In genomic region chr9:116025371-116025770, GRCm38 (mm10) we compare ENCODE assay signal across 29 mouse cellular contexts.
"Had no signal": no experiment of that assay in that cellular context is flagged by ENCODE, and none has a peak within 500 bp of the region (broad histone marks: within the 10 kb centered on the region; RNA-seq: fewer than 3 reads in every experiment).

No protein-coding gene starts in this region.

- H3K4me2 ChIP-seq: heart, embryonic 11.5 days; heart, embryonic 13.5 days; heart, embryonic 15.5 days; hindbrain, embryonic 13.5 days; hindbrain, embryonic 15.5 days; kidney, embryonic 15.5 days; limb, embryonic 12.5 days; liver, embryonic 11.5 days; liver, embryonic 13.5 days; liver, embryonic 15.5 days had no signal

- H3K9ac ChIP-seq: heart, embryonic 13.5 days; heart, embryonic 15.5 days; hindbrain, embryonic 13.5 days; hindbrain, embryonic 15.5 days; kidney, embryonic 15.5 days; limb, embryonic 12.5 days; liver, embryonic 13.5 days; liver, embryonic 15.5 days had no signal

- DNase-seq: gastrocnemius, adult 2 months; gastrocnemius, postnatal 10 days; gastrocnemius, postnatal 25 days; heart, adult 2 months; heart, postnatal 14 days; heart, postnatal 36 days; kidney, adult 11 months; kidney, adult 2 months; kidney, adult 9 months; kidney, postnatal 14 days; kidney, postnatal 36 days; layer of hippocampus, adult 9-11 months; layer of hippocampus, postnatal 36 days; liver; liver, embryonic 13.5 days had no signal

- ATAC-seq: hindbrain, postnatal 0 days; intestine, embryonic 16.5 days had no signal

- H3K4me1 ChIP-seq: hindbrain, embryonic 13.5 days; hindbrain, embryonic 15.5 days; kidney, embryonic 15.5 days; limb, embryonic 10.5 days; limb, embryonic 12.5 days; liver, embryonic 13.5 days; liver, embryonic 15.5 days had no signal

- H3K27ac ChIP-seq: gastrocnemius, adult 2 months; heart, adult 2 months; heart, embryonic 13.5 days; heart, embryonic 15.5 days; hindbrain, embryonic 13.5 days; hindbrain, embryonic 15.5 days; hindbrain, postnatal 0 days; kidney, embryonic 15.5 days; kidney, postnatal 0 days; left cerebral cortex, adult 2 months; limb, embryonic 10.5 days; limb, embryonic 12.5 days; liver, embryonic 13.5 days; liver, embryonic 15.5 days had no signal

- H3K36me3 ChIP-seq: heart, embryonic 13.5 days; heart, embryonic 15.5 days; hindbrain, embryonic 13.5 days; hindbrain, embryonic 15.5 days; kidney, embryonic 15.5 days; limb, embryonic 10.5 days; limb, embryonic 12.5 days; liver, embryonic 13.5 days; liver, embryonic 15.5 days had no signal

- H3K4me3 ChIP-seq: gastrocnemius, adult 2 months; heart, adult 2 months; heart, embryonic 13.5 days; heart, embryonic 15.5 days; hindbrain, embryonic 13.5 days; hindbrain, embryonic 15.5 days; kidney, embryonic 15.5 days; left cerebral cortex, adult 2 months; limb, embryonic 10.5 days; limb, embryonic 12.5 days; liver, embryonic 13.5 days; liver, embryonic 15.5 days had no signal

- H3K27me3 ChIP-seq: heart, embryonic 13.5 days; heart, embryonic 15.5 days; hindbrain, embryonic 13.5 days; hindbrain, embryonic 15.5 days; kidney, embryonic 15.5 days; limb, embryonic 12.5 days; liver, embryonic 13.5 days; liver, embryonic 15.5 days had no signal

- H3K9me3 ChIP-seq: heart, embryonic 13.5 days; heart, embryonic 15.5 days; hindbrain, embryonic 13.5 days; hindbrain, embryonic 15.5 days; kidney, embryonic 15.5 days; limb, embryonic 10.5 days; limb, embryonic 12.5 days; liver, embryonic 13.5 days; liver, embryonic 15.5 days had no signal
